Mouse (Mus musculus) bone marrow, adult 2 months (tissue): ENCODE data around the gene Myo19.

Experiments used
- CTCF ChIP-seq: fragments of 200-500 bp; IDR thresholded peaks from 2 replicates; pipeline ENCODE4 v1.5.1; 2011; ENCODE audit warnings: low read length, control low read depth; ENCODE audit not compliant: control insufficient read depth, insufficient read depth
- POLR2A ChIP-seq: fragments of 200-500 bp; IDR thresholded peaks from 2 replicates; pipeline ENCODE4 v1.6.1; 2011; ENCODE audit warnings: low read depth, mild to moderate bottlenecking, control low read depth, low read length, borderline replicate concordance; ENCODE audit not compliant: control insufficient read depth

- TF ChIP-seq POLR2A = no peak
- TF ChIP-seq CTCF = no peak
Measured at GRCm38 (mm10) chr11:84907081-84907480, 27.1 kb downstream of the Myo19 start.
